Mouse (Mus musculus) activated CD4-positive, CD25-positive, alpha-beta regulatory T cell, adult 4 months (primary cell): ENCODE measurements around the gene Ahcyl2. TPM values are rescaled to one million over a fixed set of nuclear protein-coding genes. Genes with fewer than 3 reads are reported as not detected.
A peak's percentile ranks its signal among the peaks of the same experiment; 100 is the strongest.
"Not testable (repeated sequence)": the region's sequence is repeated elsewhere in the genome, so short reads cannot be mapped to it uniquely, and the experiment has no call there.

Experiments used
- ATAC-seq: one replicate; pipeline ENCODE4 v1.8.0; 2017
- polyA plus RNA-seq, 2 experiments: library from polyadenylated mRNA; unstranded; fragments of 100-300 nt; shearing (Covaris generic); gene quantifications; one replicate each; pipeline ENCODE4 v1.2.1; 2017

Ahcyl2 gene
- polyA plus RNA-seq, 2 experiments from 2014 or later, result 89.7 to 92.1 TPM

GRCm38 (mm10) chr6:29815634-29816033 lies 47.8 kb downstream of the Ahcyl2 start:
- no peak for ATAC-seq

- not testable (repeated sequence) for ATAC-seq
Measured at GRCm38 (mm10) chr6:29816371-29816770, 48.6 kb downstream of the Ahcyl2 start.

GRCm38 (mm10) chr6:29819309-29819708 lies 51.5 kb downstream of the Ahcyl2 start:
- ATAC-seq, result peak; percentile 69

- no peak for ATAC-seq
Measured at GRCm38 (mm10) chr6:29820314-29820713, 52.5 kb downstream of the Ahcyl2 start.

GRCm38 (mm10) chr6:29820926-29821325 lies 53.1 kb downstream of the Ahcyl2 start:
- ATAC-seq, result no peak

- ATAC-seq, result no peak
Measured at GRCm38 (mm10) chr6:29821770-29822169, 54.0 kb downstream of the Ahcyl2 start.

GRCm38 (mm10) chr6:29825302-29825701 lies 57.5 kb downstream of the Ahcyl2 start:
- ATAC-seq, result no peak

- ATAC-seq, result peak; percentile 68
Measured at GRCm38 (mm10) chr6:29827291-29828242, 59.8 kb downstream of the Ahcyl2 start.

GRCm38 (mm10) chr6:29828574-29829234 lies 60.9 kb downstream of the Ahcyl2 start:
- no peak for ATAC-seq

GRCm38 (mm10) chr6:29832356-29832755 lies 64.5 kb downstream of the Ahcyl2 start:
- no peak for ATAC-seq

- no peak for ATAC-seq
Measured at GRCm38 (mm10) chr6:29833117-29833516, 65.3 kb downstream of the Ahcyl2 start.

GRCm38 (mm10) chr6:29833568-29834255 lies 65.9 kb downstream of the Ahcyl2 start:
- ATAC-seq, result peak; percentile 44

- no peak for ATAC-seq
Measured at GRCm38 (mm10) chr6:29835543-29836177, 67.8 kb downstream of the Ahcyl2 start.

- no peak for ATAC-seq
Measured at GRCm38 (mm10) chr6:29837579-29837978, 69.8 kb downstream of the Ahcyl2 start.

- peak; percentile 82 for ATAC-seq
Measured at GRCm38 (mm10) chr6:29838531-29838930, 70.7 kb downstream of the Ahcyl2 start.

- ATAC-seq, result no peak
Measured at GRCm38 (mm10) chr6:29840008-29840407, 72.2 kb downstream of the Ahcyl2 start.

GRCm38 (mm10) chr6:29841461-29841860 lies 73.7 kb downstream of the Ahcyl2 start:
- no peak for ATAC-seq

- no peak for ATAC-seq
Measured at GRCm38 (mm10) chr6:29847643-29848166, 79.9 kb downstream of the Ahcyl2 start.

- no peak for ATAC-seq
Measured at GRCm38 (mm10) chr6:29848808-29849207, 81.0 kb downstream of the Ahcyl2 start.

GRCm38 (mm10) chr6:29850096-29850495 lies 82.3 kb downstream of the Ahcyl2 start:
- ATAC-seq, result no peak

- ATAC-seq, result no peak
Measured at GRCm38 (mm10) chr6:29850747-29851146, 82.9 kb downstream of the Ahcyl2 start.

GRCm38 (mm10) chr6:29851873-29852272 lies 84.1 kb downstream of the Ahcyl2 start:
- no peak for ATAC-seq
